Mouse (Mus musculus): ENCODE data around the gene Spcs1. TPM values are rescaled to one million over a fixed set of nuclear protein-coding genes. Genes with fewer than 3 reads are reported as not detected.

Spcs1 gene
- polyA plus RNA-seq, 1 experiment from 2014 or later = 319 TPM

- no peaks in the 10 kb centered on the region for H3K27me3 ChIP-seq
- peaks cover 28% of the 10 kb centered on the region for H3K36me3 ChIP-seq
- no peak overlapping the region for H3K9ac ChIP-seq
- H3K9me3 ChIP-seq (replicated peaks) = no peaks in the 10 kb centered on the region
- no peak overlapping the region for H3K27ac ChIP-seq
- no peak for ATAC-seq (ENCODE audit: low FRiP score)
- no peak overlapping the region for H3K4me2 ChIP-seq (replicated peaks)
- WGBS = 92% methylated on average over 2 of the region's 2 CpGs
- H3K4me3 ChIP-seq = no peak overlapping the region
- H3K4me1 ChIP-seq = peaks cover 15% of the 10 kb centered on the region
Observed at GRCm38 (mm10) chr14:31004527-31004926, 3.1 kb upstream of the Spcs1 start.

GRCm38 (mm10) chr14:31000816-31001306 lies 611 bp downstream of the Spcs1 start:
- peak; percentile 39; the same call in 1 of the 2 replicates for ATAC-seq (ENCODE audit: low FRiP score)
- under 1% methylated on average over 21 of the region's 21 CpGs for WGBS
- H3K4me2 ChIP-seq (replicated peaks) = peak overlapping the region; percentile 79

GRCm38 (mm10) chr14:31000356-31000755 lies 1.1 kb downstream of the Spcs1 start:
- H3K9ac ChIP-seq = peak overlapping the region; percentile 92
- peaks cover 15% of the 10 kb centered on the region for H3K4me1 ChIP-seq
- H3K36me3 ChIP-seq = peaks cover 8% of the 10 kb centered on the region; the same call in 1 of the 2 replicates
- ATAC-seq (ENCODE audit: low FRiP score) = no peak
- 68% methylated on average over 10 of the region's 10 CpGs for WGBS
- H3K27me3 ChIP-seq = no peaks in the 10 kb centered on the region
- peak overlapping the region; percentile 79 for H3K4me2 ChIP-seq (replicated peaks)
- H3K9me3 ChIP-seq (replicated peaks) = no peaks in the 10 kb centered on the region
- peak overlapping the region; percentile 97 for H3K4me3 ChIP-seq
- H3K27ac ChIP-seq = no peak overlapping the region

More at GRCm38 (mm10) chr14:31000816-31001306, 611 bp downstream of the Spcs1 start:
- Histone ChIP-seq H3K4me3 (peak overlapping the region; percentile 97), H3K9ac (peak overlapping the region; percentile 92), H3K9me3 (replicated peaks) (no peaks in the 10 kb centered on the region), H3K27me3 (no peaks in the 10 kb centered on the region), H3K27ac (peak overlapping the region; percentile 95; the same call in 1 of the 2 replicates), H3K36me3 (peaks cover 8% of the 10 kb centered on the region; the same call in 1 of the 2 replicates), H3K4me1 (peaks cover 15% of the 10 kb centered on the region)

DNA sequence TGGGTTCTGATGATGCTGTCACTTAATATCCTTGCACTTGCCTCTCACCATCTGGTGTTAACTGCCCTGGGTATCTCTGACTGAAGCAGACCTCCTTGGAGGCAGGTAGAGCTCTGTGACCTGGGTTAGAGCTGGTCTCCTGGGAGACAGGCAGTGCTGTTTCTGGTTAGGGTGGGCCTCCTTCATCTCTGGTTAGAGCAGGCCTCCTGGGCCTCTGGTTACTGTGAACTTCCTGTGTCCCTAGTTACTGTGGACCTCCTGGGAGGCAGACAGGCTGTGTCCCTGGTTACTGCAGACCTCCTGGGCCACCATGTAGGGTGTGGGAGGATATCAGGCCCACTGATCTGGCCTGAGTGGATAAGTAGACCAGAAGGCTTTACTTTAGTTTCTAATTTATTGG lies 5.1 kb downstream of the Spcs1 start:
- Histone ChIP-seq H3K9me3 (replicated peaks) (no peaks in the 10 kb centered on the region), H3K4me3 (no peak overlapping the region), H3K27ac (no peak overlapping the region), H3K36me3 (peaks cover 8% of the 10 kb centered on the region; the same call in 1 of the 2 replicates), H3K4me2 (replicated peaks) (no peak overlapping the region), H3K9ac (no peak overlapping the region), H3K27me3 (no peaks in the 10 kb centered on the region), H3K4me1 (peaks cover 9% of the 10 kb centered on the region)
- no peak for ATAC-seq (ENCODE audit: low FRiP score)

GRCm38 (mm10) chr14:30976222-30976621 lies 25.2 kb downstream of the Spcs1 start:
- peaks cover 45% of the 10 kb centered on the region for H3K36me3 ChIP-seq
- ATAC-seq (ENCODE audit: low FRiP score) = no peak
- WGBS = 84% methylated on average over 3 of the region's 3 CpGs

GRCm38 (mm10) chr14:30974204-30974603 lies 27.3 kb downstream of the Spcs1 start:
- H3K36me3 ChIP-seq = peaks cover 52% of the 10 kb centered on the region
- H3K9ac ChIP-seq = no peak overlapping the region
- peak overlapping the region; percentile 62; the same call in 1 of the 2 replicates for H3K27ac ChIP-seq
- H3K4me2 ChIP-seq (replicated peaks) = no peak overlapping the region
- H3K9me3 ChIP-seq (replicated peaks) = no peaks in the 10 kb centered on the region
- H3K4me1 ChIP-seq = 0 out of 2 replicates have a peak, but pooled peaks cover 2% of the 10 kb centered on the region
- ATAC-seq (ENCODE audit: low FRiP score) = no peak
- 42% methylated on average over 6 of the region's 6 CpGs for WGBS
- H3K4me3 ChIP-seq = no peak overlapping the region
- no peaks in the 10 kb centered on the region for H3K27me3 ChIP-seq

More at GRCm38 (mm10) chr14:30976222-30976621, 25.2 kb downstream of the Spcs1 start:
- no peak overlapping the region for H3K9ac ChIP-seq
- 0 out of 2 replicates have a peak, but pooled peaks cover 2% of the 10 kb centered on the region for H3K4me1 ChIP-seq
- no peaks in the 10 kb centered on the region for H3K9me3 ChIP-seq (replicated peaks)
- no peak overlapping the region for H3K27ac ChIP-seq
- no peak overlapping the region for H3K4me3 ChIP-seq
- H3K4me2 ChIP-seq (replicated peaks) = no peak overlapping the region
- no peaks in the 10 kb centered on the region for H3K27me3 ChIP-seq

GRCm38 (mm10) chr14:30960366-30960765 lies 41.1 kb downstream of the Spcs1 start:
- no peak for ATAC-seq (ENCODE audit: low FRiP score)
- Histone ChIP-seq H3K4me2 (replicated peaks) (no peak overlapping the region), H3K9me3 (replicated peaks) (no peaks in the 10 kb centered on the region), H3K27ac (no peak overlapping the region), H3K4me1 (no peaks in the 10 kb centered on the region), H3K36me3 (peaks cover 20% of the 10 kb centered on the region), H3K9ac (no peak overlapping the region), H3K4me3 (no peak overlapping the region), H3K27me3 (no peaks in the 10 kb centered on the region)
- WGBS = 88% methylated on average over 1 of the region's 1 CpGs

- Histone ChIP-seq H3K4me3 (no peak overlapping the region), H3K4me2 (replicated peaks) (no peak overlapping the region), H3K9me3 (replicated peaks) (no peaks in the 10 kb centered on the region), H3K4me1 (no peaks in the 10 kb centered on the region), H3K36me3 (peaks cover 24% of the 10 kb centered on the region), H3K27ac (no peak overlapping the region), H3K27me3 (no peaks in the 10 kb centered on the region), H3K9ac (no peak overlapping the region)
- WGBS = 94% methylated on average over 4 of the region's 4 CpGs
- ATAC-seq (ENCODE audit: low FRiP score) = no peak
Observed at GRCm38 (mm10) chr14:30959031-30959430, 42.4 kb downstream of the Spcs1 start.

DNA sequence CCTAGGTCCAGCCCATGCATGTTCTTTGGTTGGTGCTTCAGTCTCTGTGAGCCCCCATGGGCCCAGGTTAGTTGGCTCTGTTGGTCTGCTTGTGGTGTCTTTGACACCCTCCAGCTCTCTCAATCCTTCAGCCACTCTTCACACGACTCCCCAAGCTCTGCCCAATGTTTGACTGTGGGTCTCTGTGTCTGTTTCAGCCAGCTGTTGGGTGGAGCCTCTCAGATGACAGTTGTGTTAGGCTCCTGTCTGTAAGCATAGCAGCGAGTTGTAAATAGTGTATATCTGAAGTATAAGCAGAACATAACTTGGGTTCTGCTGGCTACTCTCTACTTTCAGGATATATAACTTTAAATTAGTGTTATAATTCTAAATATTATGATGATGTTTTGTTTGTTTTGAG lies 43.0 kb downstream of the Spcs1 start:
- H3K9me3 ChIP-seq (replicated peaks) = no peaks in the 10 kb centered on the region
- H3K36me3 ChIP-seq = peaks cover 24% of the 10 kb centered on the region
- ATAC-seq (ENCODE audit: low FRiP score) = no peak
- H3K4me2 ChIP-seq (replicated peaks) = no peak overlapping the region
- H3K27me3 ChIP-seq = no peaks in the 10 kb centered on the region
- no peak overlapping the region for H3K27ac ChIP-seq
- WGBS = 80% methylated on average over 2 of the region's 2 CpGs
- H3K9ac ChIP-seq = no peak overlapping the region
- no peaks in the 10 kb centered on the region for H3K4me1 ChIP-seq
- H3K4me3 ChIP-seq = no peak overlapping the region

DNA sequence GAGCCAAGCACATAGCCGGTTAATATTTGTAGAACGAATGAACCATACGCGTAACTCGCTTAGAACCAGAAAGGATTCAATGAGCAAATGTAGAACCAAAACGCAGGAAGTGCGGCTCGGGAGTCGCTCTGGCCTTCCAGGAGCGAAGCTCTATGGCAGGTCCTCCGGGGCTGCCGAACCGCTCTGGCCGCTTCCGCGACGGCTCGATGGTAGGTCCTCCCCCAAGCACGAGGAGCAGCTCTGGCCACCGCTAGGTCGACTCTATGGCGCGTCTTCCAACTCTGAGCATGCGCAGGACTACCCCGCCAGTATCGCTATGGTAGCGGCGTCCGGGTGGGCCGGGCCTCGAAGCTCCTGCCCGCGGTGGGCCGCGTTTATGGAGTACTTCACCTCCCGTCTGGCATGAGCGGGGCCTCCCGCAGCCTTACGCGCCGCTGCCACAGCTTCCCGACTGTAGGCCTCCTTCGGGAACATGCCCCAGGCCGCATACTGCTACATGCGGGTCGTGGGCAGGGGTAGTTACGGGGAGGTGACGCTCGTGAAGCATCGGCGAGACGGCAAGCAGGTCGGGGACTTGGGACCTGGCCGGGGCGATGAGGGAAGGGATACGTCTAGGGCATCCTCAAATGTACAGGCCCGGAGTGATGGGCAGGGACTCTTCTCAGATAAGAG lies 50.2 kb downstream of the Spcs1 start, which contains the start of gene Nek4:
Gene Nek4, plus strand, starts transcription at position 224 of the 672 bp plus-strand sequence.
- Histone ChIP-seq H3K9me3 (replicated peaks) (no peaks in the 10 kb centered on the region), H3K27ac (peak within 1 kb of the TSS; percentile 31; the same call in 1 of the 2 replicates), H3K36me3 (peaks cover 4% of the 10 kb centered on the region; the same call in 1 of the 2 replicates), H3K9ac (peak within 1 kb of the TSS; percentile 77), H3K4me3 (peak within 1 kb of the TSS; percentile 76), H3K4me2 (replicated peaks) (peak within 1 kb of the TSS; percentile 70), H3K27me3 (no peaks in the 10 kb centered on the region), H3K4me1 (peaks cover 8% of the 10 kb centered on the region; the same call in 1 of the 2 replicates)
- WGBS = under 1% methylated on average over 57 of the region's 57 CpGs
- peak; percentile 99 for ATAC-seq (ENCODE audit: low FRiP score)

- Histone ChIP-seq H3K4me2 (replicated peaks) (no peak overlapping the region), H3K27me3 (no peaks in the 10 kb centered on the region), H3K27ac (no peak overlapping the region), H3K4me1 (peaks cover 8% of the 10 kb centered on the region; the same call in 1 of the 2 replicates), H3K4me3 (no peak overlapping the region), H3K9me3 (replicated peaks) (no peaks in the 10 kb centered on the region), H3K9ac (no peak overlapping the region), H3K36me3 (peaks cover 4% of the 10 kb centered on the region; the same call in 1 of the 2 replicates)
- 95% methylated on average over 10 of the region's 10 CpGs for WGBS
- no peak for ATAC-seq (ENCODE audit: low FRiP score)
Observed at GRCm38 (mm10) chr14:30949986-30950385, 51.5 kb downstream of the Spcs1 start.

Data from hindbrain, embryonic 12.5 days (tissue).